Mouse (Mus musculus) embryonic facial prominence, embryonic 11.5 days (tissue): ENCODE measurements around the gene Coq8b. TPM values are rescaled to one million over a fixed set of nuclear protein-coding genes. Genes with fewer than 3 reads are reported as not detected.
"Not testable (repeated sequence)": the region's sequence is repeated elsewhere in the genome, so short reads cannot be mapped to it uniquely, and the experiment has no call there.

Experiments
- ATAC-seq: fragments of 200-750 bp; cut with Nextera tagmentation; replicated peaks from 2 replicates; pipeline ENCODE4 v1.8.0; 2017; ENCODE audit warnings: low read depth; ENCODE audit not compliant: insufficient number of reproducible peaks, low FRiP score, low TSS enrichment
- DNase-seq: peaks from one replicate; pipeline ENCODE4 v3.0.0-alpha.2; 2015; ENCODE audit warnings: low spot score
- H3K27ac ChIP-seq: fragments of 300-500 bp; sonication (generic); replicated peaks from 2 replicates; pipeline ENCODE4 v1.5.1; 2014; ENCODE audit warnings: mild to moderate bottlenecking, low read depth, low read length, control low read depth
- H3K27me3 ChIP-seq: fragments of 300-500 bp; sonication (generic); 2 replicates; pipeline ENCODE4 v1.6.1; 2014; ENCODE audit warnings: mild to moderate bottlenecking, low read length, moderate library complexity, mixed read lengths; ENCODE audit not compliant: control insufficient read depth, insufficient read depth
- H3K36me3 ChIP-seq: fragments of 300-500 bp; sonication (generic); replicated peaks from 2 replicates; pipeline ENCODE4 v1.6.1; 2014; ENCODE audit warnings: low read depth, mild to moderate bottlenecking, low read length, moderate library complexity, mixed read lengths; ENCODE audit not compliant: control insufficient read depth, insufficient read depth
- H3K4me1 ChIP-seq: fragments of 300-500 bp; sonication (generic); 2 replicates; pipeline ENCODE4 v1.6.1; 2014; ENCODE audit warnings: low read length, mixed read lengths; ENCODE audit not compliant: control insufficient read depth, insufficient read depth
- H3K4me2 ChIP-seq: fragments of 300-500 bp; sonication (generic); 2 replicates; pipeline ENCODE4 v1.6.1; 2014; ENCODE audit warnings: low read depth, mild to moderate bottlenecking, control low read depth, low read length, moderate library complexity
- H3K4me3 ChIP-seq: fragments of 300-500 bp; sonication (generic); 2 replicates; pipeline ENCODE4 v1.5.1; 2014; ENCODE audit warnings: low read depth, low read length, control low read depth
- H3K9ac ChIP-seq: fragments of 300-500 bp; sonication (generic); replicated peaks from 2 replicates; pipeline ENCODE4 v1.6.1; 2014; ENCODE audit warnings: mild to moderate bottlenecking, control low read depth, low read length
- H3K9me3 ChIP-seq: fragments of 300-500 bp; sonication (generic); replicated peaks from 2 replicates; pipeline ENCODE4 v1.6.1; 2016; ENCODE audit warnings: mild to moderate bottlenecking, low read length, inconsistent platforms, mixed read lengths; ENCODE audit not compliant: control insufficient read depth
- WGBS: fragments of 180-500 bp; shearing (Covaris S2); extraction: QIAGEN DNeasy Blood & Tissue Kit; methylation state at CpG from one replicate; pipeline ENCODE4 v1.1.7; 2014; 5-methylcytosine and 5-hydroxymethylcytosine counted together
- polyA plus RNA-seq: library from polyadenylated mRNA; unstranded; fragments of >200 nt; fragmentation: Nextera tagmentation; extraction: Ambion mirVana; gene quantifications from 2 replicates; pipeline ENCODE4 v1.2.1, GENCODE M21; 2014

Coq8b gene
- polyA plus RNA-seq, 1 experiment from 2014 or later: 14.9 TPM

DNA sequence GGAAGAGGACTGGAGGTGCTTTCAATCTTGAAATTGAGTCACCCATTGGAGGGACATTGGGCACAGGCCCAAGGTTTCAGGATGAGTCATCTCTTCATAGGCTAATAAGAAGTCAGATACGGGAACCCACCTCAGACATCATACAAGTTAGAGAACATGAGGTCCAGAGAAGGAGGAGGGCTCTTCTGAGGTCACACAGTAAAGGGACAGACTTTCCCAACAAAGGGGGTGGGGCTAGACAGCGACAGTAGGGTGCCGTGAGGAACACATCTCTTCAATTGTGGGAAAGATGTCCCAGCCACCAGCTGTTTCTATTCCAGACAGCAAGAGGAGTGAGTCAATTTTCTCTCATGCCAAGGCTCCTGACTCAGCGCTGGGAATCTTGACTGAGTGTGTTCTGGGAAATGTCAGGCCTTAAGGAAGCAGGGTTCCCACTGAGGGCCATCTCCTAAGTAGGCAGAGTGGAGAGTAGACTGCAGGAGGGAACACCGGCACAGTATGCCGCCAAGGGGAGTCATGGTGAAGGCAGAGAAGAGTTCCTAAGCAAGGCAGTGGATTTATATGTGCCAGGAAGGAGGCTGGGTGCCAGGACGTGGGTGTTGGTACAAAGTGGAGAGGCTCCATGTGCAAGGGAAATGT, 1.0 kb upstream of the Coq8b start:
- 80% methylated on average over 7 of the region's 7 CpGs for WGBS
- H3K27me3 ChIP-seq: no peaks in the 10 kb centered on the region
- H3K27ac ChIP-seq: no peak overlapping the region
- H3K9me3 ChIP-seq: no peaks in the 10 kb centered on the region
- no peak overlapping the region for H3K9ac ChIP-seq
- ATAC-seq: no peak
- H3K4me2 ChIP-seq: no peak overlapping the region
- H3K4me3 ChIP-seq: no peak overlapping the region
- H3K36me3 ChIP-seq: no peaks in the 10 kb centered on the region; the same call in 1 of the 2 replicates
- no peak for DNase-seq
- H3K4me1 ChIP-seq: peaks cover 5% of the 10 kb centered on the region

DNA sequence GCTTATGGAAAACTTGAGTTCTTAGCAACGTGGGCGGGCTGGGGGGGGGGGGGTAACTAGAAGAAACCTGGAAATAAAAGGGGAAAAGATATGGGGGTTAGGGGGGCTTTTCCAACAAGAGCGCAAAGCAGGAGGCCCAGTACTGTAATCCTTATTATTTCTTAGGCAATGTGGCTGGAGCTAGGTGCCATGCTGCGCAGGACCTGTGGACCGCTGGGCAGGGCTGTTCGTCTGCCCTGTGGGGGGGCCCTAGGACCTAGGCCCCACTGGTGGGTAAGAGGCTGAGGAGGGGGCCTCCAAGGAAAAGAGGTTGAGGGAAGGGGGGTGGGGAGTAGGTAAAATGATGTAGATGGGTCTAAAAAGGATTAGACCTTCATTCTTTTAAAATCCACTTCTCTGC, 477 bp downstream of the Coq8b start:
- Histone ChIP-seq H3K27ac (peak overlapping the region; percentile 56; the same call in 1 of the 2 replicates), H3K36me3 (no peaks in the 10 kb centered on the region; the same call in 1 of the 2 replicates), H3K4me1 (peaks cover 3% of the 10 kb centered on the region), H3K9me3 (no peaks in the 10 kb centered on the region), H3K4me3 (peak overlapping the region; percentile 48), H3K4me2 (peak overlapping the region; percentile 67), H3K27me3 (no peaks in the 10 kb centered on the region), H3K9ac (peak overlapping the region; percentile 62)
- DNase-seq: no peak
- ATAC-seq: no peak
- WGBS: 3% methylated on average over 6 of the region's 6 CpGs

DNA sequence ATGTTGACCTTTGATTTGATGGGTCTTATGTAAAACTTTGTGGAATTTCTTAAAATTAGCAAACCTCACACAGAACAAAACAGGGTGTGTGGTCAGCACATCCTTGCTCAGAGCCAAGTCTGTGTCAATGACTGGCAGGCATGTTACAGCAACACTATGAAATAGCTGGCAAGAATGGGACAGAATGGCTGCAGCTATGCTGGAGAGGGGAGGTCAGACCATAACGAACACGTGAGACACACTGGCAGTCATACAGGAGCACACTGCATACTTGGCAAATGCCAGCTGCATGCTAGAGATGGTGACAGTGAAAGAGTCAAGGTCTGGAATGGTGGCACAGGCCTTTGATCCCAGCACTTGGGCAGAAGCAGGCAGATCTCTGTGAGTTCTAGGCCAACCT, 2.9 kb downstream of the Coq8b start:
- ATAC-seq (no peak), DNase-seq (no peak)
- Histone ChIP-seq H3K27ac (no peak overlapping the region), H3K4me2 (no peak overlapping the region), H3K36me3 (no peaks in the 10 kb centered on the region; the same call in 1 of the 2 replicates), H3K9ac (no peak overlapping the region), H3K4me3 (no peak overlapping the region), H3K9me3 (no peaks in the 10 kb centered on the region), H3K27me3 (no peaks in the 10 kb centered on the region), H3K4me1 (peaks cover 3% of the 10 kb centered on the region)
- WGBS: 92% methylated on average over 2 of the region's 2 CpGs

DNA sequence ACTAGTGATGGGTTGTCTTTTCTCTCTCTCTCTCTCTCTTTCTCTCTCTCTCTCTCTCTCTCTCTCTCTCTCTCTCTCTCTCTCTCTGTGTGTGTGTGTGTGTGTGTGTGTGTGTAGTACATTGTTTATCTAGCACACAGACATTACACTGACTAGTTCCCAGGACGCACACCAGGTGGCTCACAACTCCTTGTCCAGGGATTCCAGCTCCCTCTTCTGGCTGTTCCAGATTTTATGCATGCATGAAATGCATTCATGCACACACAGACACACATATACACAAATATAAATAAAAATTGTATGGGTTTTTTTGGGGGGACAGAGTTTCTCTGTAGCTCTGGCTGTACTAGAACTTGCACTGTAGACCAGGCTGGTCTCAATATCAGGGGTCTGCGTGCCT, 4.7 kb downstream of the Coq8b start:
- Histone ChIP-seq H3K27ac (no peak overlapping the region), H3K4me2 (no peak overlapping the region)
- WGBS: 81% methylated on average over 2 of the region's 2 CpGs

DNA sequence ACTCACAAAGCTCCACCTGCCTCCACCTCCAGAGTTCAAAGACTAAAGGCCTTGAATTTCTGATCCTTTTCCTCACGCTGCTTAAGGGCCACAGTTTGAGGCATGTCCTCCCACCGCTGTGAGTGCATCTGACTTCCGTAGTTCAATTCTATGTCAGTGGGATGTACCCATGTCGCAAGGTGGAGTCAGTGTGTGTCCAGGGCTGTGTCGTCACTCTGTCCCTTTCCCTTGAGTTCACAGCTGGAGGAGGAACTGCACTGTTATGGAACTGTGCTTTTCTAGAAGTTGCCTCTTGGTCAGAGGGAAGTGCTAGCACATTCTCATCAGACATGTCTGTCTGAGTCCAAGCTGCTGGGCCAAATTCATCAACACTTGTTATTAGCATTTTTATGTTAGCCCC, 5.7 kb downstream of the Coq8b start:
- Histone ChIP-seq H3K4me3 (no peak overlapping the region), H3K9ac (no peak overlapping the region), H3K4me2 (no peak overlapping the region), H3K27me3 (no peaks in the 10 kb centered on the region), H3K4me1 (peaks cover 3% of the 10 kb centered on the region), H3K36me3 (peaks cover 2% of the 10 kb centered on the region), H3K9me3 (no peaks in the 10 kb centered on the region), H3K27ac (no peak overlapping the region)
- ATAC-seq (no peak), DNase-seq (no peak)
- WGBS: 91% methylated on average over 5 of the region's 5 CpGs

More for the DNA sequence above, 4.7 kb downstream of the Coq8b start:
- Histone ChIP-seq H3K4me3 (no peak overlapping the region), H3K4me1 (peaks cover 3% of the 10 kb centered on the region), H3K36me3 (no peaks in the 10 kb centered on the region; the same call in 1 of the 2 replicates), H3K27me3 (no peaks in the 10 kb centered on the region), H3K9ac (no peak overlapping the region), H3K9me3 (no peaks in the 10 kb centered on the region)
- ATAC-seq (no peak), DNase-seq (no peak)

DNA sequence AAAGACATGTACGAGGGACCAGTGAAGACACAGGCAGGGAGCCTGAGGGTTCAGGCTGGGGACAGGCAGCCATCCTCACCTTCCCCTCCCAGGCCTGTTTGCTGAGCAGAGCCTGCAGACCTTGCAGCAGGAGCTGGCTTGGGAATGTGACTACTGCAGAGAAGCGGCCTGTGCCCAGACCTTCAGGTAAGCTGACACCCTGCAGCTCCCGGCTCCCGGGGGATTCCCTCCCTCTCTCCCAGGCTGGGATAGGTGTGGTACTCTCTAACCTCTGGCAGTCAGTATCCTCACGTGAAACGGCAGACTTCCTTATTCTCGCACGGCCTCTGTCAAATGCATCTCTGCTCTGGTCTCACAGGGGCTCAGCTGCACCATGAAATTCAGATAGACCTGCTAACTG, 10.4 kb downstream of the Coq8b start:
- H3K4me1 ChIP-seq: no peaks in the 10 kb centered on the region
- ATAC-seq (no peak), DNase-seq (no peak)
- no peak overlapping the region for H3K9ac ChIP-seq
- H3K36me3 ChIP-seq: peaks cover 2% of the 10 kb centered on the region; the same call in 1 of the 2 replicates
- 53% methylated on average over 8 of the region's 8 CpGs for WGBS
- H3K4me3 ChIP-seq: no peak overlapping the region
- no peak overlapping the region for H3K4me2 ChIP-seq
- H3K27me3 ChIP-seq: no peaks in the 10 kb centered on the region
- H3K9me3 ChIP-seq: no peaks in the 10 kb centered on the region
- no peak overlapping the region for H3K27ac ChIP-seq

DNA sequence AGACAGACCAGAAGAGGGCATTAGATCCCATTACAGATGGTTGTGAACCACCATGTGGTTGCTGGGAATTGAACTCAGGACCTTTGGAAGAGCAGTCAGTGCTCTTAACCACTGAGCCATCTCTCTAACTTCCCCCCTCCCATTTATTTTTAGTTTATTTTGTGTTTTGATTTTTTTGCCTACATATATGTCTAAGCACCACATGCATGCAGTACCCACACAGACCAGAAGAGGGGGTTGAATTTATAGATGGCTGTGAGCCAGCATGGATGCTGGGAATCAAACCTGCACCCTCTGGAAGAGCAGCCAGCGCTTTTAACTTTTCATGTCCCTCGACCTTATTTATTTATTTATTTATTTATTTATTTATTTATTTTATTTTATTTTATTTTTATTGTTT, 11.3 kb downstream of the Coq8b start:
- not testable (repeated sequence) for H3K27me3 ChIP-seq, ATAC-seq, H3K27ac ChIP-seq, H3K4me1 ChIP-seq, DNase-seq, H3K4me2 ChIP-seq, H3K4me3 ChIP-seq, H3K36me3 ChIP-seq, H3K9ac ChIP-seq, H3K9me3 ChIP-seq
- WGBS: 74% methylated on average over 2 of the region's 2 CpGs

DNA sequence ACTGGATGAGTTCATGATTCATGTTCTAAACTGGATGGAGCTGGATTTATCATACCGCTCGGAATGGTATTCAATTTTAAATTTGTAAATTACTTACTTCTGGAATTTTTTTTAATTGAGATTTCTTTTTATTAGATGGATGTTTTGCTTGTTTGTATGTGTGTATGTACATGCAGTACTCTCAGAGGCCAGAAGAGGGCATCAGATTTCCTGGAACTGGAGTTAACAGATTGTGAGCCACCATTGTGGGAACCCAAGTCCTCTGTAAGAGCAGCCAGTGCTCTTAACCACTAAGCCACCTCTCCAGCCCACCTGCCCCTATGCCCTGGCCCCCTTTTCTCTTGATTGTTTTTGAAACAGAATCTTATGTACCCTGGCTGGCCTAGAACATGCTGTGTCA, 16.3 kb downstream of the Coq8b start:
- Histone ChIP-seq H3K27me3 (no peaks in the 10 kb centered on the region), H3K4me2 (no peak overlapping the region), H3K27ac (no peak overlapping the region), H3K9ac (no peak overlapping the region), H3K4me3 (no peak overlapping the region), H3K36me3 (no peaks in the 10 kb centered on the region), H3K9me3 (no peaks in the 10 kb centered on the region), H3K4me1 (no peaks in the 10 kb centered on the region)
- 84% methylated on average over 2 of the region's 2 CpGs for WGBS
- DNase-seq (peak; percentile 33), ATAC-seq (no peak)
